Mouse (Mus musculus) MEL (cell line): ENCODE measurements at regions not wholly inside any gene's neighbourhood (a gene's known extent, or its start where the extent isn't known, plus 50 kb on each side); places are given as distances from the start of the nearest gene placed in this dataset.

Source experiments
- CTCF ChIP-seq, 3 experiments: IDR thresholded peaks in 2 of 3; conservative IDR thresholded peaks in 1 of 3; 2 replicates each; pipeline ENCODE4 v1.5.1; 2011 to 2012; ENCODE audit warnings: low read length in 3 of 3, low read depth in 2 of 3, mild to moderate bottlenecking in 2 of 3, improper control_type of control experiment in 1 of 3, inconsistent platforms in 1 of 3, mixed read lengths in 1 of 3, moderate library complexity in 1 of 3; ENCODE audit not compliant: control insufficient read depth in 1 of 3, insufficient read depth in 1 of 3, poor library complexity in 1 of 3, severe bottlenecking in 1 of 3
- EP300 ChIP-seq, 2 experiments: IDR thresholded peaks; 2 replicates each; pipeline ENCODE4 v1.6.1; 2011; ENCODE audit warnings: improper control_type of control experiment in 2 of 2, low read length in 2 of 2, low read depth in 1 of 2, mild to moderate bottlenecking in 1 of 2
- MAX ChIP-seq: IDR thresholded peaks from 2 replicates; pipeline ENCODE4 v1.6.1; 2011; ENCODE audit warnings: low read length, improper control_type of control experiment
- MYB ChIP-seq: IDR thresholded peaks from 2 replicates; pipeline ENCODE4 v1.6.1; 2011; ENCODE audit warnings: mild to moderate bottlenecking, low read depth, low read length, improper control_type of control experiment
- RAD21 ChIP-seq: IDR thresholded peaks from 2 replicates; pipeline ENCODE4 v1.6.1; 2011; ENCODE audit warnings: mild to moderate bottlenecking, low read depth, low read length, improper control_type of control experiment
- TCF12 ChIP-seq: IDR thresholded peaks from 2 replicates; pipeline ENCODE4 v1.6.1; 2014; ENCODE audit warnings: low read depth, mild to moderate bottlenecking, inconsistent platforms, low read length, improper control_type of control experiment, moderate library complexity

GRCm38 (mm10) chr13:115188066-115188465 is 86.3 kb upstream of the Itga1 start:
- TF ChIP-seq EP300 (IDR thresholded peaks at IDR 0.05; ENCODE audit: low read depth in 1 of 2, low read length in 2 of 2) = no peak
- no peak for TF ChIP-seq TCF12
- TF ChIP-seq MYB = no peak
- no peak for TF ChIP-seq MAX
- TF ChIP-seq CTCF (IDR thresholded peaks at IDR 0.05 in 2 of 3, conservative IDR thresholded peaks at IDR 0.05 in 1 of 3; ENCODE audit: control insufficient read depth in 1 of 3, insufficient read depth in 1 of 3, low read depth in 2 of 3, low read length in 3 of 3, poor library complexity in 1 of 3, severe bottlenecking in 1 of 3) = no peak
- no peak for TF ChIP-seq RAD21
